Mouse (Mus musculus) urinary bladder, postnatal 10 days (tissue): ENCODE measurements around the gene Rps24.
A peak's percentile ranks its signal among the peaks of the same experiment; 100 is the strongest.
"Not testable (repeated sequence)": the region's sequence is repeated elsewhere in the genome, so short reads cannot be mapped to it uniquely, and the experiment has no call there.

Experiments
- DNase-seq: peaks from one replicate; pipeline ENCODE4 v3.0.0; 2022; ENCODE audit warnings: low spot score

Gene Rps24

GRCm38 (mm10) chr14:24486773-24487227 lies at the start of gene Rps24, which contains the start of gene Polr3a:
Rps24 (plus strand) TSS chr14:24487125.
Polr3a (minus strand) TSS chr14:24487058.
- DNase-seq: peak; percentile 66

- not testable (repeated sequence) for DNase-seq
Measured at GRCm38 (mm10) chr14:24443529-24443928, 43.4 kb upstream of the Rps24 start.

GRCm38 (mm10) chr14:24458191-24458590 lies 28.7 kb upstream of the Rps24 start:
- DNase-seq: no peak

GRCm38 (mm10) chr14:24468806-24469205 lies 18.1 kb upstream of the Rps24 start:
- DNase-seq: no peak

- DNase-seq: no peak
Measured at GRCm38 (mm10) chr14:24486241-24486767, 621 bp upstream of the Rps24 start.

GRCm38 (mm10) chr14:24489772-24490171 lies 2.8 kb downstream of the Rps24 start:
- DNase-seq: not testable (repeated sequence)

- DNase-seq: peak; percentile 89
Measured at GRCm38 (mm10) chr14:24490468-24491265, 3.7 kb downstream of the Rps24 start.

GRCm38 (mm10) chr14:24491266-24491981 lies 4.5 kb downstream of the Rps24 start:
- DNase-seq: no peak

- DNase-seq: no peak
Measured at GRCm38 (mm10) chr14:24493256-24493655, 6.3 kb downstream of the Rps24 start.

- DNase-seq: no peak
Measured at GRCm38 (mm10) chr14:24496507-24496906, 9.6 kb downstream of the Rps24 start.

GRCm38 (mm10) chr14:24497443-24497842 lies 10.5 kb downstream of the Rps24 start:
- no peak for DNase-seq

- no peak for DNase-seq
Measured at GRCm38 (mm10) chr14:24498561-24499255, 11.8 kb downstream of the Rps24 start.

GRCm38 (mm10) chr14:24499478-24499877 lies 12.6 kb downstream of the Rps24 start:
- DNase-seq: no peak

GRCm38 (mm10) chr14:24500091-24500844 lies 13.3 kb downstream of the Rps24 start:
- DNase-seq: peak; percentile 62

- DNase-seq: no peak
Measured at GRCm38 (mm10) chr14:24500845-24501186, 13.9 kb downstream of the Rps24 start.

GRCm38 (mm10) chr14:24501256-24501655 lies 14.3 kb downstream of the Rps24 start:
- DNase-seq: no peak

GRCm38 (mm10) chr14:24507452-24508069 lies 20.6 kb downstream of the Rps24 start:
- no peak for DNase-seq

GRCm38 (mm10) chr14:24508070-24508773 lies 21.3 kb downstream of the Rps24 start:
- DNase-seq: no peak

GRCm38 (mm10) chr14:24509557-24509956 lies 22.6 kb downstream of the Rps24 start:
- no peak for DNase-seq

- DNase-seq: no peak
Measured at GRCm38 (mm10) chr14:24510218-24510617, 23.3 kb downstream of the Rps24 start.
